ENCODE assay signal across 9 mouse cellular contexts in genomic region chr8:84970135-84970790, GRCm38 (mm10). TPM values are rescaled to one million over a fixed set of nuclear protein-coding genes. Genes with fewer than 3 reads are reported as not detected.
DNase-seq lines count a peak whose midpoint lies in the region; ATAC-seq and TF ChIP-seq lines count a peak whose summit lies in the region.
"Had no signal": no experiment of that assay in that cellular context is flagged by ENCODE, and none has a peak within 500 bp of the region (broad histone marks: within the 10 kb centered on the region; RNA-seq: fewer than 3 reads in every experiment).

No protein-coding gene starts in this region.

- H3K4me1 ChIP-seq in kidney, embryonic 14.5 days (ENCODE audit: control insufficient read depth, insufficient read depth, low read length): peaks cover 21% of the 10 kb centered on the region
- peaks cover 26% of the 10 kb centered on the region for H3K4me1 ChIP-seq in heart, postnatal 0 days (ENCODE audit: control insufficient read depth, insufficient read depth)
- H3K4me1 ChIP-seq in liver, embryonic 15.5 days (replicated peaks): peaks cover 83% of the 10 kb centered on the region

- peaks cover 38% of the 10 kb centered on the region for H3K36me3 ChIP-seq in kidney, embryonic 14.5 days (ENCODE audit: control insufficient read depth, insufficient read depth, low read length)
- H3K36me3 ChIP-seq in heart, postnatal 0 days (replicated peaks; ENCODE audit: control insufficient read depth, insufficient read depth, low read length): peaks cover 30% of the 10 kb centered on the region
- H3K36me3 ChIP-seq in liver, embryonic 15.5 days (replicated peaks): peaks cover 56% of the 10 kb centered on the region

- ATAC-seq in kidney, embryonic 14.5 days (ENCODE audit: low FRiP score, low TSS enrichment): no peak
- no peak for ATAC-seq in heart, postnatal 0 days (ENCODE audit: insufficient read depth, low read depth)
- ATAC-seq in liver, embryonic 15.5 days (ENCODE audit: insufficient read depth): no peak

- H3K9ac ChIP-seq in kidney, embryonic 14.5 days (ENCODE audit: low read depth, low read length): peak overlapping the region; percentile 90
- H3K9ac ChIP-seq in heart, postnatal 0 days (replicated peaks; ENCODE audit: low read depth, low read length): peak overlapping the region; percentile 84
- peak overlapping the region; percentile 95 for H3K9ac ChIP-seq in liver, embryonic 15.5 days

- 0 out of 2 replicates have a peak, but pooled peaks have one; percentile 4 for TF ChIP-seq EP300 in heart, postnatal 0 days (IDR thresholded peaks at IDR 0.05; ENCODE audit: low read depth)

- H3K27me3 ChIP-seq in kidney, embryonic 14.5 days (ENCODE audit: control insufficient read depth, insufficient read depth, low read length): no peaks in the 10 kb centered on the region
- H3K27me3 ChIP-seq in heart, postnatal 0 days (ENCODE audit: control insufficient read depth, insufficient read depth, low read length): no peaks in the 10 kb centered on the region
- H3K27me3 ChIP-seq in liver, embryonic 15.5 days: no peaks in the 10 kb centered on the region

- no peak for DNase-seq in kidney, adult 11 months
- DNase-seq in ZHBTc4 (ENCODE audit: low read depth, low spot score): peak; percentile 58
- no peak for DNase-seq in heart, postnatal 0 days (ENCODE audit: low spot score)
- no peak for DNase-seq in urinary bladder, postnatal 36 days (ENCODE audit: low spot score in 2 of 2)
- DNase-seq in urinary bladder, postnatal 4 days (ENCODE audit: low spot score in 2 of 2): no peak
- DNase-seq in thymus, postnatal 0 days (ENCODE audit: low spot score): no peak

- peak overlapping the region; percentile 88 for H3K27ac ChIP-seq in kidney, embryonic 14.5 days (ENCODE audit: low read depth, low read length)
- peak overlapping the region; percentile 83 for H3K27ac ChIP-seq in heart, postnatal 0 days (ENCODE audit: low read depth)
- peak overlapping the region; percentile 97 for H3K27ac ChIP-seq in liver, embryonic 15.5 days (replicated peaks)

- TF ChIP-seq CTCF in heart, postnatal 0 days (IDR thresholded peaks at IDR 0.05; ENCODE audit: low read depth): no peak

- peak overlapping the region; percentile 76 for H3K4me3 ChIP-seq in kidney, embryonic 14.5 days (ENCODE audit: low read length)
- H3K4me3 ChIP-seq in heart, postnatal 0 days (ENCODE audit: low read depth, low read length): peak overlapping the region; percentile 68
- peak overlapping the region; percentile 85 for H3K4me3 ChIP-seq in liver, embryonic 15.5 days (replicated peaks)

- peak overlapping the region; percentile 69 for H3K4me2 ChIP-seq in kidney, embryonic 14.5 days (replicated peaks; ENCODE audit: low read depth, low read length)
- H3K4me2 ChIP-seq in heart, postnatal 0 days (ENCODE audit: low read depth, low read length): peak overlapping the region; percentile 77
- peak overlapping the region; percentile 99 for H3K4me2 ChIP-seq in liver, embryonic 15.5 days

- WGBS in kidney, embryonic 14.5 days: 7% methylated on average over 21 of the region's 21 CpGs
- WGBS in heart, postnatal 0 days: 9% methylated on average over 21 of the region's 21 CpGs
- 9% methylated on average over 21 of the region's 21 CpGs for WGBS in liver, embryonic 15.5 days (ENCODE audit: insufficient replicate concordance)

- no peaks in the 10 kb centered on the region for H3K9me3 ChIP-seq in kidney, embryonic 14.5 days (ENCODE audit: control insufficient read depth, low read length)
- H3K9me3 ChIP-seq in heart, postnatal 0 days (replicated peaks; ENCODE audit: control insufficient read depth, low read length): no peaks in the 10 kb centered on the region
- no peaks in the 10 kb centered on the region for H3K9me3 ChIP-seq in liver, embryonic 15.5 days (replicated peaks)

RNA-seq across cellular contexts. Expression of gene Rnaseh2a, which starts 0.7 kb away (rescaled TPM):
- 143 and 154 TPM in 2 replicates for polyA plus RNA-seq in kidney, embryonic 14.5 days (2014; fragmentation: Nextera tagmentation; extraction: Ambion mirVana)
- 57.9 and 76.4 TPM in 2 replicates for total RNA-seq in heart, postnatal 0 days (2014; rRNA removed; ENCODE audit: low replicate concordance)
- 52.6 and 57.3 TPM in 2 replicates for polyA plus RNA-seq in heart, postnatal 0 days (2015; fragmentation: Nextera tagmentation; extraction: Ambion mirVana)
- polyA plus RNA-seq in liver, embryonic 15.5 days (2015; fragmentation: Nextera tagmentation; extraction: Ambion mirVana): 101 TPM in 2 replicates
- 150 TPM in 2 replicates for polyA plus RNA-seq in thymus, postnatal 0 days (2015; fragmentation: Nextera tagmentation; extraction: Ambion mirVana)

RNA-seq across cellular contexts. Expression of gene Prdx2, which starts 0.9 kb away (rescaled TPM):
- 965 and 1,048 TPM in 2 replicates for polyA plus RNA-seq in kidney, embryonic 14.5 days (2014; fragmentation: Nextera tagmentation; extraction: Ambion mirVana)
- 647 and 809 TPM in 2 replicates for total RNA-seq in heart, postnatal 0 days (2014; rRNA removed; ENCODE audit: low replicate concordance)
- polyA plus RNA-seq in heart, postnatal 0 days (2015; fragmentation: Nextera tagmentation; extraction: Ambion mirVana): 758 and 782 TPM in 2 replicates
- 1,960 and 2,082 TPM in 2 replicates for polyA plus RNA-seq in liver, embryonic 15.5 days (2015; fragmentation: Nextera tagmentation; extraction: Ambion mirVana)
- polyA plus RNA-seq in thymus, postnatal 0 days (2015; fragmentation: Nextera tagmentation; extraction: Ambion mirVana): 450 and 476 TPM in 2 replicates

RNA-seq across cellular contexts. Expression of gene Gm49661, which starts 1.0 kb away (rescaled TPM):
- polyA plus RNA-seq in kidney, embryonic 14.5 days (2014; fragmentation: Nextera tagmentation; extraction: Ambion mirVana): not detected in 2 replicates
- not detected in 2 replicates for total RNA-seq in heart, postnatal 0 days (2014; rRNA removed; ENCODE audit: low replicate concordance)
- polyA plus RNA-seq in heart, postnatal 0 days (2015; fragmentation: Nextera tagmentation; extraction: Ambion mirVana): not detected in 2 replicates
- polyA plus RNA-seq in liver, embryonic 15.5 days (2015; fragmentation: Nextera tagmentation; extraction: Ambion mirVana): not detected in 2 replicates
- polyA plus RNA-seq in thymus, postnatal 0 days (2015; fragmentation: Nextera tagmentation; extraction: Ambion mirVana): not detected in 2 replicates
- polyA plus RNA-seq: brain, embryonic 14.5 days had no signal

RNA-seq across cellular contexts. Expression of gene Junb, which starts 8.3 kb away (rescaled TPM):
- 7.3 and 10.0 TPM in 2 replicates for polyA plus RNA-seq in kidney, embryonic 14.5 days (2014; fragmentation: Nextera tagmentation; extraction: Ambion mirVana)
- total RNA-seq in heart, postnatal 0 days (2014; rRNA removed; ENCODE audit: low replicate concordance): 28.9 and 39.6 TPM in 2 replicates
- 10.3 and 13.0 TPM in 2 replicates for polyA plus RNA-seq in heart, postnatal 0 days (2015; fragmentation: Nextera tagmentation; extraction: Ambion mirVana)
- 18.2 and 22.1 TPM in 2 replicates for polyA plus RNA-seq in liver, embryonic 15.5 days (2015; fragmentation: Nextera tagmentation; extraction: Ambion mirVana)
- polyA plus RNA-seq in thymus, postnatal 0 days (2015; fragmentation: Nextera tagmentation; extraction: Ambion mirVana): 71.2 and 71.6 TPM in 2 replicates

RNA-seq across cellular contexts. Expression of gene Hook2, which starts 20.1 kb away (rescaled TPM):
- polyA plus RNA-seq in kidney, embryonic 14.5 days (2014; fragmentation: Nextera tagmentation; extraction: Ambion mirVana): 14.6 and 18.7 TPM in 2 replicates
- total RNA-seq in heart, postnatal 0 days (2014; rRNA removed; ENCODE audit: low replicate concordance): 1.9 and 4.8 TPM in 2 replicates
- polyA plus RNA-seq in heart, postnatal 0 days (2015; fragmentation: Nextera tagmentation; extraction: Ambion mirVana): 3.5 and 4.7 TPM in 2 replicates
- polyA plus RNA-seq in liver, embryonic 15.5 days (2015; fragmentation: Nextera tagmentation; extraction: Ambion mirVana): 6.5 and 8.6 TPM in 2 replicates
- 14.9 and 16.0 TPM in 2 replicates for polyA plus RNA-seq in thymus, postnatal 0 days (2015; fragmentation: Nextera tagmentation; extraction: Ambion mirVana)
